Mouse (Mus musculus): ENCODE measurements around the gene Rab27a. TPM values are rescaled to one million over a fixed set of nuclear protein-coding genes. Genes with fewer than 3 reads are reported as not detected.

The Rab27a gene
- polyA plus RNA-seq (2017; shearing (Covaris generic)): 10 to 100 TPM; 53.4 to 64.9 TPM

GRCm38 (mm10) chr9:73044146-73045079 is at the start of gene Rab27a:
TSS of gene Rab27a (plus strand) at chr9:73044854.

GRCm38 (mm10) chr9:73040080-73040479 is 4.6 kb upstream of the Rab27a start, which contains the start of gene Pigb:
TSS of gene Pigb (minus strand) at chr9:73040378.

GRCm38 (mm10) chr9:73101536-73101935 is 56.9 kb downstream of the Rab27a start, which contains the start of gene Khdc3:
TSS of gene Khdc3 (plus strand) at chr9:73101836.

GRCm38 (mm10) chr9:73102181-73102580 is 57.5 kb downstream of the Rab27a start, which contains the start of gene Gm20509:
TSS of gene Gm20509 (plus strand) at chr9:73102470.

GRCm38 (mm10) chr9:73112919-73113906 is 68.6 kb downstream of the Rab27a start, which contains the start of gene Rsl24d1:
TSS of gene Rsl24d1 (plus strand) at chr9:73113426.

Other genes starting within 250 kb of the Rab27a start
- gene Prtg, start 238.0 kb upstream of the Rab27a start, polyA plus RNA-seq (2017; shearing (Covaris generic)): under 1 TPM in 1 of 2 experiments, not detected in 1; 0.33 TPM
- under 1 TPM in 1 of 2 experiments, not detected in 1; 0.04 TPM for gene Pygo1, start 119.2 kb upstream of the Rab27a start, polyA plus RNA-seq (2017; shearing (Covaris generic))
- 1 to 10 TPM; 3.0 to 4.4 TPM for gene Dyx1c1, start 86.1 kb upstream of the Rab27a start, polyA plus RNA-seq (2017; shearing (Covaris generic))
- not detected for gene Gm44503, start 86.0 kb upstream of the Rab27a start, polyA plus RNA-seq (2017; shearing (Covaris generic))
- gene Ccpg1os, start 59.5 kb upstream of the Rab27a start, polyA plus RNA-seq (2017; shearing (Covaris generic)): 1 to 10 TPM; 4.3 to 5.7 TPM
- gene Ccpg1, start 59.4 kb upstream of the Rab27a start, polyA plus RNA-seq (2017; shearing (Covaris generic)): 10 to 100 TPM; 61.3 to 96.4 TPM
- 10 to 100 TPM; 21.3 to 23.2 TPM for gene Pigb, start 4.5 kb upstream of the Rab27a start, polyA plus RNA-seq (2017; shearing (Covaris generic))
- gene Khdc3, start 57.0 kb downstream of the Rab27a start, polyA plus RNA-seq (2017; shearing (Covaris generic)): 1 to 10 TPM in 1 of 2 experiments, under 1 TPM in 1; 0.95 to 1.4 TPM
- gene Gm20509, start 57.6 kb downstream of the Rab27a start, polyA plus RNA-seq (2017; shearing (Covaris generic)): not detected
- 10 to 100 TPM; 75.9 to 85.6 TPM for gene Rsl24d1, start 68.6 kb downstream of the Rab27a start, polyA plus RNA-seq (2017; shearing (Covaris generic))